Mouse (Mus musculus) lung, adult 2 months (tissue): ENCODE measurements around the gene Rnf169.

Experiments
- CTCF ChIP-seq: fragments of 200-500 bp; IDR thresholded peaks from 2 replicates; pipeline ENCODE4 v1.5.1; 2011; ENCODE audit warnings: mild to moderate bottlenecking, low read length, control low read depth; ENCODE audit not compliant: insufficient read depth
- POLR2A ChIP-seq: fragments of 200-500 bp; IDR thresholded peaks from 2 replicates; pipeline ENCODE4 v1.6.1; 2011; ENCODE audit warnings: low read depth, mild to moderate bottlenecking, control low read depth, low read length, borderline replicate concordance; ENCODE audit errors: extremely low read depth

DNA sequence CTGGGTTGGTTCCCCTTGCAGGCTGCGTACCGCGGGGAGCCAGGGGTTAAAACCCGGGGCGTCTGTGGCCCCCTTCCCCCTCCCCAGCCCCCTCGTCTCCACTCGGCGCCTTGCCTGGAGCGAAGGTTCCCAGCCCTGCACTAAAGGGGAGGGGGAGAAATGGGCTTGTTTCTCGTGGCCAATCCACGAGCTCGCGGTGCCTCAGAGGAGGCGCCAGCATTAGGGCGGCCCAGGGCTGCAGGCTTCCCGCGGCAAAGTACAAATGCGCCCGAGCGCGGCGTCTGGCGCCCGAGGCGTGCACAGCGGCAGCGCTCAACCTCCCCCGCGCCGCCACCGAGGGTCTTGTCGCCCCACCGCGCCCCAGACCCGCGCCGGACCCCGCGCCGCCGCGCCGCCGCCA lies 25.5 kb upstream of the Rnf169 start, which contains the start of gene Chrdl2:
- TF ChIP-seq CTCF (no peak), POLR2A (no peak)
